Mouse (Mus musculus) E14TG2a.4 (cell line): ENCODE measurements at regions not wholly inside any gene's neighbourhood (a gene's known extent, or its start where the extent isn't known, plus 50 kb on each side); places are given as distances from the start of the nearest gene placed in this dataset.

ENCODE experiments used
- H3K27me3 ChIP-seq: 2 replicates; pipeline ENCODE4 v1.6.1; 2014; ENCODE audit warnings: low read length, control low read depth; ENCODE audit not compliant: insufficient read depth
- H3K36me3 ChIP-seq: 2 replicates; pipeline ENCODE4 v1.6.1; 2014; ENCODE audit warnings: low read length, control low read depth; ENCODE audit not compliant: insufficient read depth
- H3K4me1 ChIP-seq: replicated peaks from 2 replicates; pipeline ENCODE4 v1.6.1; 2014; ENCODE audit warnings: low read depth, low read length, control low read depth
- H3K4me3 ChIP-seq: replicated peaks from 2 replicates; pipeline ENCODE4 v1.5.1; 2014; ENCODE audit warnings: mild to moderate bottlenecking, low read length
- H3K9me3 ChIP-seq: 2 replicates; pipeline ENCODE4 v1.6.1; 2014; ENCODE audit warnings: low read length, control low read depth
- CTCF ChIP-seq: conservative IDR thresholded peaks from 2 replicates; pipeline ENCODE4 v1.5.1; 2014; ENCODE audit warnings: low read length
- NANOG ChIP-seq: IDR thresholded peaks from 2 replicates; pipeline ENCODE4 v1.6.1; 2014; ENCODE audit warnings: borderline replicate concordance, low read length, mixed read lengths
- POU5F1 ChIP-seq: IDR thresholded peaks from 2 replicates; pipeline ENCODE4 v1.6.1; 2014; ENCODE audit warnings: low read length, borderline replicate concordance

GRCm38 (mm10) chr10:111815821-111816599, 156.5 kb upstream of the Krr1 start:
- Histone ChIP-seq H3K27me3 (no peaks in the 10 kb centered on the region), H3K4me3 (no peak overlapping the region), H3K36me3 (no peaks in the 10 kb centered on the region), H3K4me1 (no peaks in the 10 kb centered on the region), H3K9me3 (no peaks in the 10 kb centered on the region)
- TF ChIP-seq POU5F1, result no peak
- TF ChIP-seq CTCF, result no peak
- no peak for TF ChIP-seq NANOG

GRCm38 (mm10) chr10:111819755-111820451, 152.6 kb upstream of the Krr1 start:
- TF ChIP-seq NANOG (no peak), POU5F1 (no peak), CTCF (no peak)
- H3K27me3 ChIP-seq, result no peaks in the 10 kb centered on the region

GRCm38 (mm10) chr10:111824820-111825219, 147.6 kb upstream of the Krr1 start:
- no peaks in the 10 kb centered on the region for H3K27me3 ChIP-seq
- no peaks in the 10 kb centered on the region for H3K9me3 ChIP-seq
- TF ChIP-seq POU5F1, result no peak
- TF ChIP-seq NANOG, result no peak
- no peak for TF ChIP-seq CTCF
- H3K4me1 ChIP-seq, result no peaks in the 10 kb centered on the region
- H3K4me3 ChIP-seq, result no peak overlapping the region
- no peaks in the 10 kb centered on the region for H3K36me3 ChIP-seq

More at GRCm38 (mm10) chr10:111819755-111820451, 152.6 kb upstream of the Krr1 start:
- H3K36me3 ChIP-seq, result no peaks in the 10 kb centered on the region
- no peak overlapping the region for H3K4me3 ChIP-seq
- H3K4me1 ChIP-seq, result no peaks in the 10 kb centered on the region
- no peaks in the 10 kb centered on the region for H3K9me3 ChIP-seq

GRCm38 (mm10) chr10:111826033-111826754, 146.3 kb upstream of the Krr1 start:
- Histone ChIP-seq H3K9me3 (no peaks in the 10 kb centered on the region), H3K4me3 (no peak overlapping the region), H3K4me1 (no peaks in the 10 kb centered on the region), H3K27me3 (no peaks in the 10 kb centered on the region), H3K36me3 (no peaks in the 10 kb centered on the region)
- no peak for TF ChIP-seq CTCF
- TF ChIP-seq POU5F1, result no peak
- no peak for TF ChIP-seq NANOG

- Histone ChIP-seq H3K9me3 (no peaks in the 10 kb centered on the region), H3K4me1 (no peaks in the 10 kb centered on the region), H3K36me3 (no peaks in the 10 kb centered on the region), H3K4me3 (no peak overlapping the region), H3K27me3 (no peaks in the 10 kb centered on the region)
- TF ChIP-seq NANOG, result no peak
- no peak; the same call in 1 of the 2 replicates for TF ChIP-seq CTCF
- TF ChIP-seq POU5F1, result no peak
These were observed 145.2 kb upstream of the Krr1 start for GRCm38 (mm10) chr10:111827246-111827645.

GRCm38 (mm10) chr10:111827930-111828329, 144.5 kb upstream of the Krr1 start:
- Histone ChIP-seq H3K9me3 (no peaks in the 10 kb centered on the region), H3K4me1 (no peaks in the 10 kb centered on the region), H3K36me3 (no peaks in the 10 kb centered on the region), H3K4me3 (no peak overlapping the region), H3K27me3 (no peaks in the 10 kb centered on the region)
- no peak for TF ChIP-seq CTCF
- no peak for TF ChIP-seq POU5F1
- TF ChIP-seq NANOG, result no peak

- Histone ChIP-seq H3K4me3 (no peak overlapping the region), H3K27me3 (no peaks in the 10 kb centered on the region; the same call in 1 of the 2 replicates), H3K36me3 (no peaks in the 10 kb centered on the region), H3K9me3 (no peaks in the 10 kb centered on the region), H3K4me1 (no peaks in the 10 kb centered on the region)
- no peak for TF ChIP-seq NANOG
- no peak for TF ChIP-seq POU5F1
- no peak for TF ChIP-seq CTCF
These were observed 143.9 kb upstream of the Krr1 start for GRCm38 (mm10) chr10:111828610-111829009.

- Histone ChIP-seq H3K27me3 (no peaks in the 10 kb centered on the region; the same call in 1 of the 2 replicates), H3K4me1 (no peaks in the 10 kb centered on the region), H3K4me3 (no peak overlapping the region), H3K9me3 (no peaks in the 10 kb centered on the region), H3K36me3 (no peaks in the 10 kb centered on the region)
- TF ChIP-seq NANOG, result no peak
- TF ChIP-seq POU5F1, result no peak
- TF ChIP-seq CTCF, result no peak
These were observed 143.2 kb upstream of the Krr1 start for GRCm38 (mm10) chr10:111829291-111829690.
